Mouse (Mus musculus) megakaryocyte, adult 5-6 weeks (primary cell): ENCODE results near the gene Dhrs11. TPM values are rescaled to one million over a fixed set of nuclear protein-coding genes. Genes with fewer than 3 reads are reported as not detected.

Experiments used
- ATAC-seq: 2 replicates; pipeline ENCODE4 v1.8.0; 2016; ENCODE audit warnings: mild to moderate bottlenecking, inconsistent platforms; ENCODE audit not compliant: poor library complexity, severe bottlenecking
- total RNA-seq, 2 experiments: library from RNA; stranded (forward) in 1 of 2; stranded (reverse) in 1 of 2; fragments of 153-499, 151-499 nt in 1 of 2; fragments of 221-1000, 200-1000 nt in 1 of 2; gene quantifications; 2 replicates each; pipeline versions ENCODE4 v1.2.3 to v1.2.4; 2015 to 2017

Gene Dhrs11
- total RNA-seq, 2 experiments from 2014 or later = 15.0 to 24.0 TPM

DNA sequence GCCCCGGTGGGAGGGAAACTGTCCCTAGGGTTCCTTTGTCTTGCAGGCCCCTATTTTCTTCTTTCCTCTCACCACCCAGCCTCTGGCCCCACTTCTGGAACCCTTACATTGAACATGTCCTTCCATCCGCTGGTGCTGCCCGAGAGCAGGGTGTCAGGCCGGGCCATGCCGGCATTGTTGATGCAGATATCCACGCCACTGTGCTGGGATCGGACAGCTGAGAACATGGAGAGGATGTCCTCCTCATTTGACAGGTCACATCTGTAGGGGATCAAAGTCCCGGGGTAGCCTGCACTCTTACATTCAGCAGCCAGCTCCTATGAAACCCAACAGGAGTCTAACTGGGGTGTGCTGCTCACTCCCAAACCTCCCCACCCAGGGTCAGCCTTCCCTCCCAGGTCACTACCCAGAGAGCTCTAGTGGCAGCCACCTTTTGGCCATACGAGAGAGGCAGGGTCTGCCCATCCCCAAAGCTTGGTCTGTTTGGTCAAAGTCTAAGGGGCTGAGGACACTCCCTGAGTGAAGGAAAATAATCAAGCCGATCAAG lies 3.5 kb downstream of the Dhrs11 start:
- no peak for ATAC-seq

DNA sequence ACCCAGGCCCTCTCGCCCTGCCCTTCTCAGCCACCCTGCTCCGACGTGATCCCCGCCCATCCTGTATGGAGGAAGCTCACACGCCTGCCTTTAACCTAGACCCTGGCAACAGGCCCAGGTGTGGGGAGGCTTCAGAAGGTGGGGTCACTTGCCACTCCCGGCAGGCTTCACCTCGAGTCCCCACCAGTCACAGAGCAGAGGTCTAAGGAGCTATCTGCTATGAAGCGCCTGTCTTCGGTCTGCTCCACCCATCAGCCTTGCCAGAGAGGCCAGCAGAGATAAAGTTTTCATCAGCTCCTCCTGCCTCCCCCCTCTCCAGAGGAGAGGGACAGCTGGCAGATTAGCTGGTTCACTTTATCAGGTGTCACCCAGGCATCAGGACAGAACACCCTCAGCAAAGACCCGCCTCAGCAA lies 5.3 kb downstream of the Dhrs11 start:
- ATAC-seq = no peak

DNA sequence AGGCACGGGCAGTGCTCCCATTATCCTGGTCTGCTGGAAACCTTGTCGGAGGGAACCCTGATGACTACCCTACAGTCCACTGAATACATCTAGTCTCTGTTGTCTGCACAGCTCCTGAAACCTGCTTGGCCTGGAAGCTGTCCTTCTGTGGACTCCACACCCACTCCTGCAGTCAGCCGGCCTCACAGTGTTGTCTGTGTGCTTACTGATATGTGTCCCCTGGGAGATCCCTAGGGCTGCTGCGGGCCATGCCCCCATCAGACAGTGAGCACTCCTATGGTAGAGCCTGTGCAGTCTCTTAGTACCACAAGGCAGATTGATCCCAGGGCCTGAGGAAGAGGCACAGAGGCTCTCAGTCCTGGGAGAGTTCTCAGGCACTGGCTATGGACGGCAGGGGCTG lies 6.3 kb downstream of the Dhrs11 start:
- no peak for ATAC-seq

DNA sequence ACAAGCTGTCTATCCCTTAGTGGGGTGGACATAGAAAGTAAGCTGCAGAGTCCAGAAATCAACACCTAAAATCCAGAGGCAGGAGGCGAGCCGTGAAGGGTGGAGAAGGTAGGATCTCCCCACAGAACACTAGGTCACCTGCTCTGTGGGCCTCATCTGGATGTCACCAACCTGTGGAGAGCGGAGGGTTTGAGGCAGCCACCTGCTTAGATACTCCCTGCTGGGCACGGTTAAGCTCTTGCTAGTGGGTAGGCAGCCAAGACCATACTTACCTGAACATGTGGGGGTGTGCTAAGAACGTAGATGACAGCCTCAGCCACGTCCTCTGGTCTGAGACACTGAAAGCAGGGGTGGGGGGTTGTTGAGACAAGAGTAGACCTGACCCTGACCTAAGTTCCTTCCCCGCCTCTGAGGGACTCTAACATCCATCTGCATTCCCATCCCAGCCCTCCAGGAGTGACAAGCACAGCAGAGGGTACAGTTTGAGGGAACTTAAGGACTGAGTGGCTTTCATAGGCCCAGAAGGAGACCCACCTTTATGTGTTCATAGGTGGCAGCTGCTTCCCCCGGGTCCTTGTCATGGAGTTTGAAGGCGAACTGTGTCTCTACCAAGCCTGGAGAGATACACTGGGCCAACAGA lies 7.5 kb downstream of the Dhrs11 start:
- ATAC-seq = no peak

DNA sequence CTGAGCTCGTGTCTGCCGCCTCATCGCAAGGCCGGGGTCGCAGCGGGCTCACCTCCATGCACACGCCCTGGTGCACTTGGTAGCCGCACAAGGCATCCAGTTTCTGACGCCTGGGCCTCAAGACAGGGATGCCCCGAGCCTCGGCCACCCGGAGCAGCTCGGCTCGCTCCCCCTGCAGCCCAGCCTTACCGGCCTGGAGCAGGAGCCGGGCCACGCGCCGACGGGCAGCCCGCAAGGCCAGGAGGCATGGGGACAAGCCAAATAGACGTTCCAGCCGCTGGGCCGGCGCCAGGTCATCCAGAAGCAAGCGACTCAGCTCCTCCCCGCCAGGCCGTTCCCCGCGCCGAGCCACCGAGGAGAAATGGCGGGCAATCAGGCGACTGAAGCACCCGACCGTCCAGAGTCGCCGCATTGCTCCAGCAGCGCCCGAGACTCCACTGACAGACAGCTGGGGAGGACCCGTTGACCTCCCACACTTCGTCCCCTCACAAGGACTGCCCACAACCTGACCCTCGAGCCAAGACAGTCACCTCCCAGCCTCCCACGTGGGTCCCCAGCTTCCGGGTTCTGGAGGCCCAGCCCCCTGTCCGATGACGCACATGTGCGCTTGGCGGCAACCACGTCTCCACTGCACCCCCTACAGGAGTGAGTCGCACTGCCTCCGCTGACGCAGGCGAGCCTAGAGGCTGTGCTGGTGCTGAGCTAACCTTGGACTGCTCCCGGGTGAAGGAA lies 9.7 kb downstream of the Dhrs11 start, which contains the start of gene Mrm1:
Gene Mrm1 (minus strand): TSS at position 555 of the 732 bp plus-strand sequence.
- ATAC-seq = peak; percentile 89

DNA sequence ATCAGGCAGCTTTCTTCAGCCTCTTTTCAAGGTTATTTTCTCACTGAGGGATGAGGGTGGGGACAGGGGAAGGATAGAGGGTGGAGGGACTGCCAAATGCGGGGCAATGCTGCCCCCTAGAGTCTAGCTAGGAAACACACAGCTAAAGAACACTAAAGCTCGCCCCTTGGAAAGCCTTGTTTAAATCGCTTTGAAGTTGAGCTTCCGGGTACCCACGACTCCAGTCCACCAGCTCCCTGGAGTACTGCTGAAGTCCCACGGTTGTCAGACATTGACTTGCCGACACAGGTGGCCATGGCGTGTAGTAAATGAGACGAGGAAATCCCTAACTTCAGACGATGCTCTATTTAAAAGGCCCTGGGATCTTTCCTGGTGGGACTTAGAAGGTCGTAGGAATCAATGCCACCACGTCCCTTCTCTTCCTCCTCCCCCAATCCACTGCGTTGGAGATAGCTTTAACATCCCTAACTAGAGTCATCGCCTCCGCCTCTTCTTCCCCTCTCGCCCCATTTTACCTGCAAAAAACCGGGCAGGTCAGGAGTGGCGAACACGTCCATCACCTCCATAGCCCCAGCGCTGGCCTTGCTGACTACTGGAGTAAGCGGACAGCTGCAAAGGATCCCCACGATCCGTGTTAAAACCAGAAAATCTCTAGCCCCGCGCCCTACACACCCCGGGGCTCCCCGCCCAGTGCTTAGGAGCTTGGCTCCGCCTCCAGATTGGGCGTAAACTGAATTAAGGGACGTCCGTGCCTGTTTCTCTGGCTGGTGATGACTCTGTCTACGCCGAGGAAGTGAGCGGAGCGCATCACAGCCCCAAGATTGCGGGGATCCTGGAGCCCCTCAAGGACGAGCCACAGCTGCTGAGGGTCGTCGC lies 10.5 kb downstream of the Dhrs11 start:
- peak; percentile 70 for ATAC-seq

DNA sequence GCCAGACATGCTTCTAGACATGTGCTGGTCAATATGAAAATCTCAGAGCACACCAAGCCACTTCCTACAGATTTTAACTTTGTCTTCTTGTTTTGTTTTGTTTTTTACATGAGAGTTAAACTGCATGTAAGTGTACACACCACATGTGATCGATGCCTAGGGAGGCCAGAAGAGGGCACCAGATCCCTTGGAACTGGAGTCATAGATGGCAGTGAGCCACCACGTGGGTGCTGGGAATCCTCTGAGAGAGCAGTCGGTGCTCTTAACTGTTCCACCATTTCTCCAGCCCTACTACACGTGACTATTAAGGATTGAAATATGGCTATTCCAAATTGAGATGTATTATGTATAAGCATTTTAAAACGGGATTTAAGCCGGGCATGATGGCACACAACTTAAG lies 11.4 kb downstream of the Dhrs11 start:
- no peak for ATAC-seq

DNA sequence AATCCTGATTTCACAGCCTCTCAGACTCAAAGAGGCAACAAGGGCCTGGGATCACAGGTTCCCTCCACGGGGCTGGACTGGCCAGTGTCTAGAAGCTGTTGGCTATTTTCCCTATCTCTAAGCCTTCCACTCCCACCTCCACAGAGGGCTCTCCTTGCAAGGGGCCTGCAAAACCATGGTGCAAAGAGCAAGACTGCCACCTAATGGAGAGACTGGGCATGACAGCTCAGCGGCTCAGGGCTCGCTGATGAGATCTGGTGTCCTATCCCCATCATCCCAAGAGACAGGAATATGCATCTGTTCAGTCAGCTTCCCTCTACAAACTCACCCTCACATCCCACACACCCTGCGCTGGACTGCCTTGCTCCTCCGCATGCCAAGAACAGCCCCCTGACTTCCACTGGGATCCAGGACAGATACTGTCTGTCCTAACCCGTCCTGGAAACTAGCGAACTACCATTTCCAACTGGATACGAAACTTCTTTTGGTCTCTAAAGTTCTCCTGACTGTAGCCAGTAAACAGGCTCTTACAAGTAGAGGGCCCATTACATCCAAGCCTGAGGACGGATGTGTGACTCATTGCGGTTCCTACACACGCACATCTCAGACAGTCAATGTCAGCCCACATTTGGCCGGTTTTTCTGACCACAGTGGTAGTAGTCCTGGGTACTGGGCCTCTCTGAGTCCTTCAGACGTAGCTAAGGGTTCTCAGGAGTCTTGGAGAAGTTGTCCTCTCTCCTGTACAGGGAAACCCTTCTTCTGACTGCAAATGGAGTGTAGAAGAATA lies 14.9 kb downstream of the Dhrs11 start:
- peak; percentile 69 for ATAC-seq

DNA sequence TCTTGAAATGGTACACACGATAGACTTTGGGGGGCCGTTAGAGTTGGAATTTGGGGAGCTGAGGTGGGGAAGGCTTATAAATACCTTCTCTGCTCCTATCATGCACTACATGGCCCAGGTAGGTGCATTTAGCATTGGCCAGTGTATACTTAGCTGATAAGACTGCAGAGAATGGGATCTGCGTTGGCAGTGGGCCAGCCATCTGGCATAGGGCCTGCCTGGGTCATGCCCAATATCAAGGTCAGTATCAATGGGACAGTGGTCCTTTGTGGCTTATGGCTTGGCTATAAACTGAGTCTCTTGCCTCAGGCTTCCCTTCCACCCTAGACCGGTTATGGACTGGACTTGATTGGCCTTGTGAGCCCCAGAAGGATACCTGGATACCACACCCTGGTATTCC lies 24.4 kb downstream of the Dhrs11 start:
- no peak for ATAC-seq

DNA sequence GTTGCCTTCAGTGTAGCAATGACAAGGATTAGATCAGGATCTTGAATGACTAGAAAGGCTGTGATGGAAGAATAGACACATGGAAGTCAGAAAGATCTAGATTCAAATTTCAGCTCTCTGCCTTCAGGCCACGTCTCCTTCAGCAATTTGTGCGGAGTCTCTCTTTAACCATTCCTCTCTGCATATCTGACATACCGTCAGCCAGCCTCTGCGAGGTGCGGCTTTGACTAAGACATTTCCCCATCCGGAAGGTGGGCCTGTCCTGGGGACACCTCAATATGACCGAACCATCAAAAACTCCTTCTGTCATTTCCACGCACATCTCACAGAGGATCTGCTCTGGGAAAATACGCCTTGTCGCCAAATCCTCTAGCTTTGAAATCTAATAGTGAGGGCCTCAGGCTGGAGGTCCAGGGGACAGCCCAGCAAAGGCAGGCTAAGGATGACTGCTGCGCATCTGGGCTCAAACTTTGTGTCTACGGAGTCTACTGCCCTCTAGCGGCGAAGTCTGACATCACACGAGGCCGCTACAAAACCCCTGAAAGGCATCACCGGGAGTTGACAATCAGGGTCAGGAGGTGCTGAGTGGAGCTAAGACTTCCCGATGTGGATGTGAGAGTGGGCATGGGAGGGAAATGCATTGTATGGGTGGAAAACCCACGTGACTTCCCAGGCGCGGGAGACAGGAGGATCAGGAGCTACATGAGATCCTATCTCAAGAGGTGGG lies 31.0 kb downstream of the Dhrs11 start:
- peak; percentile 64 for ATAC-seq

DNA sequence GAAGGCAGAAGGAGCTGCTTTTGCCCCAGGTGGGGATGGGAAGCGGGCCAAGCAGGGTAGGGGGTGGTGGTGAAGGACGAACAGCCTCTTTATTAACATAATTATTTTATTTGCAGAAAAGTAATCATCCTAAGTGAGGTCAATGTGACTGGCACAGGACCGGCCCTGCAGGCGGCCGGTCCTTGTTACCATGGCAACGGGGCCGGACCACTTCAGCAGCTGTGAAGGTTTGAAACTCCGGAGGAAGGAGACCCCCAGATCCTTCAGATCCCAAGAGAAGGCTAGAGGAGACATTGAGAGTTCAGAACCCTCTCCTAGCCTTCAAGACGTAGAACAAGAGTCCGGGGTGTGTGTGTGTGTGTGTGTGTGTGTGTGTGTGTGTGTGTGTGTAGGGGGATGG lies 31.8 kb downstream of the Dhrs11 start:
- no peak for ATAC-seq

DNA sequence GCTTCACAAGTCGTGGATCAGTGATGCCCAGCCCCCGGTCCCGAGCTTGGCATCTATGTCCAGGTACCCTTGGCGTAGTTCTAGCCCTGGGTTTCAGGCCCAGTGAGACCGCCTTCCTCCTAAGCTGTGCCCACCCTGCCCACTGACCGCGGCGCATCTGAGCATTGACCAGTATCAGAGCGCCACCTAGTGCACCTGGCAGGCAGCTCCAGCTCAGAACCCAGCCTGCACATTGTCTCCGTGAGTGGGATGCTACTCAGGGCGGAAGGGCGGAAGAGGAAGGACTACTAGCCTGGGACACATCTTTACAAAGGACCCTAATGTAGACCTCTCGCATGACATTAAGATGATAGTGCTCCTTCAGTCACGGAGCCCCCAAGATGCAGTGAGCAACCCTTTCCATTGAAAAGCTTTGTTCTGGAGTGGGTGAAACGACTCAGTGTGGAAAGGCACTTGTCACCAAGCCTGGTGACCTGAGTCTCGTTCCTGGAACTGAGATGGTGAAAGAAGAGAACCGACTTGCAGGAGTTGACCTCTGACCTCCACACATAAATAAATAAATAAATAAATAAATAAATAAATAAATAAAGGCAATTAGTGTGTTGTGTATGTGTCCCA lies 34.2 kb downstream of the Dhrs11 start:
- peak; percentile 68 for ATAC-seq

DNA sequence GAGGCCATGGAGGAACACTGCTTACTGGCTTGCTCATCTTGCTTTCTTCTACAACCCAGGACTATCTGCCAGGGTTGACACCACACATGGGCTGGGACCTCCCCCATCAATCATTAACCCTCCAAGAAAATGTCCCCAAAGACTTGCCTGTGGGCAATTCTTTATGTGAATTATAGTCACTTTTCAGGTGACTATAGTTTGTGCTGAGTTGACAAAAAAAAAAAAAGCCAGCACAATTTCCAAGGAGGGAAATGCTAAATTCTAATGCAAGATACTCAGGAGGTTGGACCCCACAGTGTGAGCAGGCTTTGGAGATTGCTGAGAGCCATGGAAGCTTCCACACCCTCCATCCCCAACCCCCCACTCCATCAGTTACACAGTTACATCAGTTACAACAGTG lies 35.2 kb downstream of the Dhrs11 start:
- no peak for ATAC-seq

DNA sequence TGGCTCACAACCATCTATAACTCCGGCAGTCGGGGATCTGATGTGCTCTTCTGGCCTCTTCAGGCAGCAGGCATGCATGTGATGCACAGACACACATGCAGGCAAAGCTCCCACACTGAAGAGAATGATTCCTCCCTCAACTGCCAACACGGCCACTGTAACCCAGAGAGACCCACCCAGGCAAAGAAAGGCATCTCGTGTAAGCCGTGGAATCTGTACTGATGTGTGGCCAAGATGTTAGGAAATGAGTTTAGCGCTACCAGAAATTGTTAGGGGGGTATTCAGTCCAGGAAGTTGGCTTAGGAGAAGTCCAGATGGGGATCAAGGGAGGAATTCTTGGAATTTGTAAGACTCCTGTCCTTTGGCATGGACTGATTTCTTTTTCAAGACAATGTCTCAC lies 38.4 kb downstream of the Dhrs11 start:
- no peak for ATAC-seq

DNA sequence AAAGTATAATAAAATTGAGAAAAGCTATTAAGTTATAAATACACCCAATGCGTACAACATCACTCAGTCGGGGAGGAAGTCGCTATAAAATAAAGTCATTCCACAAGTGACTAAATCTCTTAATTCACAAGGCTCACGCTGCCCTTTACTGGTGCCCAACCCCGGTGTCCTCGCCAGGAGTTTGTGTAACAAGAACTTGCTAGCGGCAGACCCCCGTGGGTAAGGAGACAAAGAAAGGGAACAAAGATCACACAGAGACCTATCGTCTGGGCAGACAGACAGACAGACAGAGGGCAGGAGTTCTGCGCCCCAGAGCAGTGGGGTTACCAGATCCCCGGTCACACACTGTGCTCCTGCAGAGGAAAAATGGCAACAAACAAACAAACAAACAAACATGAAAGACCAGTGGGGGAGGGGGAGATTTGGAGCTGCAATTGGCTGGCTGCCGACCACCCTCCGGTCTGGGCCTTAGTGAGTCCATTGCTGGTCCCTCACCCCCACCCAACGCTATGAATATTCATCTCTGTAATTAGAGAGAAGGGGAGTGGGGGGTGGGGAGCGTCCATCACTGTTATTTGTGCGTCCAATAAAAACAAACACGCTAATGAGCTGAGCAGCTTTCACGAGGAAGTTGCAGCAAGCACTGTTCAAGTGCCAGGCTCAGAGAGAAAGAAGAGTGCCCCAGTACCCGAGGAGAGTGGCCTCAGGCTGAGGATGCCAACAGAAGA lies 48.5 kb downstream of the Dhrs11 start:
- ATAC-seq = no peak

DNA sequence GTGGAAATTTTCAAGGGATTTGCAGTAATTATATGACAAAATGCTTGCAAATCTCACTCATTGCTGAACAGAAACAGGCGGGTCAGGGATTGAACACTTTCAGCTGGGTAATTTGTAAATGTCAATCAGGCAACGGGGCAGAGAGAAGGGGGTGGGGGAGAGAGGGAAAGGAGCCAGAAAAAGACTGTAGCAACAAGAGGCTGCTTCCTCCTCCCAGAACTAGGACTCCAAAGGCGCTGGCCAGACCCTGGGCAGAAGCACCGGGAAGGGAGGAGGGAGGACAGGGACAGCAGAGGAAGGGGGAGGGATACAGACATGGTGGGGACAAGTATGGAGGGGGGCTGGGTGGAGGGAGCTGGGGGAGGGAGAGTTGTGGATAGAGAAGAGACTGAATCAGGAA lies 53.2 kb downstream of the Dhrs11 start:
- no peak for ATAC-seq

DNA sequence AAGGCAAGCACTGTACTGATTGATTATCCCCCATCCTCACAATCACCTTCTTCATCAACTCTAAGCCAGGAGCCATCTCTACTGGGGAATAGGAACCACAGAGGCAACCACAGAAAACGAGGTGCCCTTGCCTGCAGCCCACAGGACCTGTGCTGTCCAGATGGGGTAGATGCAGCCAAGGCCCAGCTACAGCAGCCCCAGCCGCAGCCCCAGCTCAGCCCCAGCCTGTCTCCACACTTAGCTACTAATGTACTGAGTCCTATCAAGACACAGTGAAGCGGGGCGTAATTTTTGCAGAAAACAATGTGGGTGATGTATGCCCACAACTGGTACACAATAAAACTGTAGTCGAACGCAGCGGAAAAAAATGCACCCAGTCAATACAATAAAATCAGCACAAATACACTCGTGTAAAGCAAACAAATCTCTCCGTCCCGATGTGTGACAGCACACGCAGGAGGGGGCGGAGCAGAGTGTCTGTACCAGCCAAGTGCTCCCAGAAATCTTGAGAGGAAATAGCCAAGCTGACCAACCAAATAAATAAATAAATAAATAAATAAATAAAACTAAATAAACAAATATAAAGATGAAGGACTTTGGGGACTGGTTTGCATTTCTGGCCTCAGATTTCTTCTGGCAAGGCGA lies 53.8 kb downstream of the Dhrs11 start:
- ATAC-seq = no peak
